Mouse (Mus musculus): Measurements from ENCODE around the gene Eif4a3. TPM values are rescaled to one million over a fixed set of nuclear protein-coding genes. Genes with fewer than 3 reads are reported as not detected.
"Not testable (repeated sequence)": the region's sequence is repeated elsewhere in the genome, so short reads cannot be mapped to it uniquely, and the experiment has no call there.

Gene Eif4a3
- total and polyA plus RNA-seq, 3 experiments = 427 to 608 (median 521) TPM

- TF ChIP-seq MYB (IDR thresholded peaks at IDR 0.05; ENCODE audit: low read depth, low read length) (no peak), RAD21 (IDR thresholded peaks at IDR 0.05; ENCODE audit: low read depth, low read length) (no peak), MAZ (IDR thresholded peaks at IDR 0.05; ENCODE audit: low read depth, low read length) (peak; percentile 49; the same call in 1 of the 2 replicates), CTCF (IDR thresholded peaks at IDR 0.05 in 2 of 3, conservative IDR thresholded peaks at IDR 0.05 in 1 of 3; ENCODE audit: control insufficient read depth in 1 of 3, insufficient read depth in 1 of 3, low read depth in 2 of 3, low read length in 3 of 3, poor library complexity in 1 of 3, severe bottlenecking in 1 of 3) (no peak), POLR2AphosphoS2 (IDR thresholded peaks at IDR 0.05; ENCODE audit: low read length) (peak; percentile 93), MAX (IDR thresholded peaks at IDR 0.05; ENCODE audit: low read length) (peak; percentile 94), TBP (IDR thresholded peaks at IDR 0.05; ENCODE audit: low read depth, low read length) (peak; percentile 99)
Measured at GRCm38 (mm10) chr11:119258572-119259322, 41.1 kb downstream of the Eif4a3 start (continued).

- TF ChIP-seq CHD1 (IDR thresholded peaks at IDR 0.05; ENCODE audit: low read depth, low read length) (0 out of 2 replicates have a peak, but pooled peaks have one; percentile 39), POLR2A (IDR thresholded peaks at IDR 0.05; ENCODE audit: control insufficient read depth in 1 of 2, insufficient read depth in 1 of 2, low read depth in 1 of 2, low read length in 2 of 2, poor library complexity in 1 of 2) (no peak), E2F4 (IDR thresholded peaks at IDR 0.05; ENCODE audit: borderline replicate concordance, low read depth, low read length) (no peak), MXI1 (IDR thresholded peaks at IDR 0.05; ENCODE audit: low read depth, low read length) (no peak; the same call in 1 of the 2 replicates), BHLHE40 (IDR thresholded peaks at IDR 0.05; ENCODE audit: borderline replicate concordance, low read depth, low read length) (no peak), ZC3H11A (IDR thresholded peaks at IDR 0.05; ENCODE audit: low read depth, low read length) (no peak), CTCF (IDR thresholded peaks at IDR 0.05 in 2 of 3, conservative IDR thresholded peaks at IDR 0.05 in 1 of 3; ENCODE audit: control insufficient read depth in 1 of 3, insufficient read depth in 1 of 3, low read depth in 2 of 3, low read length in 3 of 3, poor library complexity in 1 of 3, severe bottlenecking in 1 of 3) (no peak), HCFC1 (IDR thresholded peaks at IDR 0.05; ENCODE audit: low read depth, low read length) (no peak), ZMIZ1 (IDR thresholded peaks at IDR 0.05; ENCODE audit: low read depth, low read length) (no peak), TCF12 (IDR thresholded peaks at IDR 0.05; ENCODE audit: low read depth, low read length) (no peak), ZKSCAN1 (IDR thresholded peaks at IDR 0.05; ENCODE audit: low read depth, low read length) (no peak), GABPA (IDR thresholded peaks at IDR 0.05; ENCODE audit: low read depth, low read length) (no peak), RCOR1 (IDR thresholded peaks at IDR 0.05; ENCODE audit: low read depth, low read length) (no peak), KAT2A (conservative IDR thresholded peaks at IDR 0.05; ENCODE audit: low read depth, low read length) (no peak), POLR2AphosphoS2 (IDR thresholded peaks at IDR 0.05; ENCODE audit: low read length) (no peak), USF1 (IDR thresholded peaks at IDR 0.05; ENCODE audit: low read depth, low read length) (no peak), ELF1 (IDR thresholded peaks at IDR 0.05; ENCODE audit: low read depth, low read length) (0 out of 2 replicates have a peak, but pooled peaks have one; percentile 6), MEF2A (IDR thresholded peaks at IDR 0.05; ENCODE audit: extremely low read depth, insufficient replicate concordance, low read depth, low read length, poor library complexity, severe bottlenecking) (no peak), TBP (IDR thresholded peaks at IDR 0.05; ENCODE audit: low read depth, low read length) (peak; percentile 31; the same call in 1 of the 2 replicates), SIN3A (IDR thresholded peaks at IDR 0.05; ENCODE audit: low read length) (no peak; the same call in 1 of the 2 replicates), UBTF (IDR thresholded peaks at IDR 0.05; ENCODE audit: borderline replicate concordance, insufficient read depth, low read depth, low read length) (no peak), CHD2 (IDR thresholded peaks at IDR 0.05; ENCODE audit: low read length) (no peak), POLR2AphosphoS5 (IDR thresholded peaks at IDR 0.05; ENCODE audit: borderline replicate concordance, low read depth, low read length) (no peak)
- H3K9me3 ChIP-seq (replicated peaks; ENCODE audit: insufficient read depth, low read length) = no peaks in the 10 kb centered on the region
- no peaks in the 10 kb centered on the region for H3K79me2 ChIP-seq (ENCODE audit: control insufficient read depth, insufficient read depth, low read length, poor library complexity)
- H3K4me3 ChIP-seq (ENCODE audit: control insufficient read depth in 1 of 2, insufficient read depth in 1 of 2, low read depth in 2 of 2, low read length in 2 of 2) = peak overlapping the region; percentile 60 to 63
- H3K27ac ChIP-seq (ENCODE audit: control insufficient read depth, low read depth, low read length) = peak overlapping the region; percentile 89
- H3K4me1 ChIP-seq (ENCODE audit: control insufficient read depth in 1 of 2, insufficient read depth in 2 of 2, low read length in 2 of 2) = peaks cover 0 to 8% of the 10 kb centered on the region in 2 experiments; a peak in 3 of 4 replicates
- H3K27me3 ChIP-seq (ENCODE audit: control insufficient read depth in 1 of 2, insufficient read depth in 2 of 2, low read length in 2 of 2) = no peaks in the 10 kb centered on the region
- H3K9ac ChIP-seq (ENCODE audit: control insufficient read depth, low read depth, low read length, poor library complexity, severe bottlenecking) = peak overlapping the region; percentile 55
- DNase-seq (ENCODE audit: low read depth, low spot score) = no peak
- no peaks in the 10 kb centered on the region for H3K36me3 ChIP-seq (ENCODE audit: control insufficient read depth in 1 of 2, insufficient read depth in 2 of 2, low read length in 2 of 2)
Measured at GRCm38 (mm10) chr11:119258216-119258571, 41.7 kb downstream of the Eif4a3 start.

GRCm38 (mm10) chr11:119256557-119256956, 43.3 kb downstream of the Eif4a3 start:
- not testable (repeated sequence) for H3K4me1 ChIP-seq (ENCODE audit: control insufficient read depth in 1 of 2, insufficient read depth in 2 of 2, low read length in 2 of 2); H3K27ac ChIP-seq (ENCODE audit: control insufficient read depth, low read depth, low read length); H3K36me3 ChIP-seq (ENCODE audit: control insufficient read depth in 1 of 2, insufficient read depth in 2 of 2, low read length in 2 of 2); H3K4me3 ChIP-seq (ENCODE audit: control insufficient read depth in 1 of 2, insufficient read depth in 1 of 2, low read depth in 2 of 2, low read length in 2 of 2); H3K27me3 ChIP-seq (ENCODE audit: control insufficient read depth in 1 of 2, insufficient read depth in 2 of 2, low read length in 2 of 2); H3K9me3 ChIP-seq (replicated peaks; ENCODE audit: insufficient read depth, low read length); DNase-seq (ENCODE audit: low read depth, low spot score); H3K9ac ChIP-seq (ENCODE audit: control insufficient read depth, low read depth, low read length, poor library complexity, severe bottlenecking); H3K79me2 ChIP-seq (ENCODE audit: control insufficient read depth, insufficient read depth, low read length, poor library complexity)
